Mouse (Mus musculus) G1E (cell line): ENCODE measurements around the gene Fn3krp.

Experiments used
- CTCF ChIP-seq: IDR thresholded peaks from 2 replicates; pipeline ENCODE4 v1.5.1; 2012; ENCODE audit warnings: low read depth, low read length, inconsistent platforms, mixed read lengths
- GATA1 ChIP-seq: IDR thresholded peaks from 2 replicates; pipeline ENCODE4 v1.6.1; 2012; ENCODE audit warnings: borderline replicate concordance, low read length, inconsistent platforms, mixed read lengths
- GATA2 ChIP-seq: IDR thresholded peaks from 2 replicates; pipeline ENCODE4 v1.6.1; 2012; ENCODE audit warnings: low read depth, low read length, inconsistent platforms, borderline replicate concordance
- POLR2AphosphoS5 ChIP-seq: IDR thresholded peaks from 2 replicates; pipeline ENCODE4 v1.6.1; 2012; ENCODE audit warnings: low read depth, low read length, inconsistent platforms; ENCODE audit not compliant: insufficient replicate concordance
- TAL1 ChIP-seq: conservative IDR thresholded peaks from 2 replicates; pipeline ENCODE4 v1.6.1; 2012; ENCODE audit warnings: low read depth, low read length, inconsistent platforms, mixed read lengths

- TF ChIP-seq CTCF (no peak), GATA1 (no peak), POLR2AphosphoS5 (no peak), TAL1 (no peak), GATA2 (no peak)
Measured at GRCm38 (mm10) chr11:121420379-121420778, 822 bp upstream of the Fn3krp start.
